Mouse (Mus musculus): ENCODE data around the gene Spata3.

DNA sequence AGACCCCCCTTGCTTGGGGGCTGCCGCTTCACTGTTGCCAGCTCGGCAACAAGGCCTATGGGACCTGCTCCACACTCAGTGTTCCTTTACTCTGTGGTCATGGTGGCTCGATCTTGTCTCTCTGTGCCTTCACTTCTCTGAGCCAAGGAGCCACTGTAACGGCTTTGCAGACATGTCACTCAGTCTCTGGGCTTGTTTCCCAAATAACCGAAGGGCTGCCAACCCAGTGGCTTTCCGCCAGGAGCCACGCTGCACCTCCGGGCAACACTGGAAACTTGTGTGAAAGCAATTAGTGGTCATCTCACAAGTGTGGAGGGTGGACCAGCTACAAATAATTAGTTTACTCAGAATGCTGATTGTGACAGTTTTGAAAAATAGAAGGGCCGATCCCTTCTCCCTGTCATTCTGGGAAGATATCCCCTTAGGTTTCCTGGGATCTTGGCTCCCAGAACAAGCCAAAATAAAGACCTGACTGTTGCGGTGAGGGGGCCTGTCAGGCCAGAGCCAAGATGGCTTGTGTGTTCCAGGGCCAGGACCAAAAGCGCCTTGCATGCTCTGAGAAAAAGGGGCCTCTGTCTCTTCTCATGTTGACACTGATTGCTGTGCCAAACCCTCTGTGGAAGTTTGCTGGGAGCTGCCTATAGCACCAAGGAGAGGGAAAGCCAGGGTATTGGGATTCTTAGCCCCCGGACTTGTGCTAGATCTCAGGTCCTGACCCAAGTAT lies 36.7 kb downstream of the Spata3 start:
- TF ChIP-seq POLR2A (IDR thresholded peaks at IDR 0.05; ENCODE audit: insufficient read depth, low read length), result no peak
- no peak for TF ChIP-seq CTCF (IDR thresholded peaks at IDR 0.05; ENCODE audit: low read depth, low read length)

All from ES-Bruce4 (cell line).